Mouse (Mus musculus): ENCODE measurements around the gene Sco1.

DNA sequence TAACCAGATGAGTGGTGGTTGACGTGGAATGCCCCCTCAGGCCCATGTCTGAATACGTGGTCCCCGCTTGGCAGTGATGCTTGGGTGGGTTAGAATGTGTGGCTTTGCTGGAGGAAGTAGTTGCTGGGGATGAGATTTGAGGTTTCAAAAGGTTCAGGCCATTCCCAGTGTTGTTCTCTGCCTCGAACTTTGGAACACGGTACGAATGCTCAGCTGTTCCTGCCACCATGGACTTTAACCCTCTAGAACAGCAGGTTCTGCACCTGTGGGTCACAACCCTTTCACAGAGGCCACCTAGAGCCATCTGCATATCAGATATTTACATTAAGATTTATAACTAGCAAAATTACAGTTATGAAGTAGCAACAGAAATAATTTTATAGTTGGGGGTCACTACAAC lies 16.2 kb upstream of the Sco1 start:
- TF ChIP-seq CTCF (IDR thresholded peaks at IDR 0.05; ENCODE audit: borderline replicate concordance, insufficient read depth, low read length) (no peak), POLR2A (IDR thresholded peaks at IDR 0.05; ENCODE audit: low read depth, low read length) (no peak)
